ENCODE assay signal across 8 mouse cellular contexts in genomic region chr1:184731644-184732545, GRCm38 (mm10). TPM values are rescaled to one million over a fixed set of nuclear protein-coding genes. Genes with fewer than 3 reads are reported as not detected.
DNase-seq lines count a peak whose midpoint lies in the region; ATAC-seq and TF ChIP-seq lines count a peak whose summit lies in the region.

No protein-coding gene starts in this region.

- H3K4me2 ChIP-seq in forebrain, postnatal 0 days (ENCODE audit: low read depth): peak overlapping the region; percentile 49
- H3K4me2 ChIP-seq in hindbrain, embryonic 13.5 days: peak overlapping the region; percentile 63
- peak overlapping the region; percentile 98 for H3K4me2 ChIP-seq in liver, embryonic 11.5 days
- peak overlapping the region; percentile 86 for H3K4me2 ChIP-seq in myocyte (ENCODE audit: low read depth)

- under 1% methylated on average over 85 of the region's 85 CpGs for WGBS in forebrain, postnatal 0 days
- WGBS in hindbrain, embryonic 13.5 days: under 1% methylated on average over 83 of the region's 85 CpGs
- WGBS in liver, embryonic 11.5 days: under 1% methylated on average over 85 of the region's 85 CpGs

- peak overlapping the region; percentile 33 for H3K4me3 ChIP-seq in forebrain, postnatal 0 days (ENCODE audit: low read depth, low read length)
- peak overlapping the region; percentile 41 for H3K4me3 ChIP-seq in hindbrain, embryonic 13.5 days
- H3K4me3 ChIP-seq in liver, embryonic 11.5 days (ENCODE audit: low read depth, low read length): peak overlapping the region; percentile 81
- H3K4me3 ChIP-seq in myocyte: peak overlapping the region; percentile 75

- no peaks in the 10 kb centered on the region for H3K36me3 ChIP-seq in forebrain, postnatal 0 days (ENCODE audit: insufficient read depth)
- H3K36me3 ChIP-seq in hindbrain, embryonic 13.5 days: no peaks in the 10 kb centered on the region
- no peaks in the 10 kb centered on the region for H3K36me3 ChIP-seq in liver, embryonic 11.5 days (ENCODE audit: control insufficient read depth, insufficient read depth, low read length)
- H3K36me3 ChIP-seq in myocyte (ENCODE audit: control insufficient read depth, insufficient read depth): peaks cover 19% of the 10 kb centered on the region

- ATAC-seq in forebrain, postnatal 0 days: peak; percentile 14; the same call in 1 of the 2 replicates
- peak; percentile 23; the same call in 1 of the 2 replicates for ATAC-seq in hindbrain, embryonic 13.5 days (ENCODE audit: low FRiP score)
- peak; percentile 68 for ATAC-seq in liver, embryonic 11.5 days (replicated peaks; ENCODE audit: low FRiP score)

- H3K4me1 ChIP-seq in forebrain, postnatal 0 days (ENCODE audit: insufficient read depth): no peaks in the 10 kb centered on the region; the same call in 1 of the 2 replicates
- peaks cover 29% of the 10 kb centered on the region for H3K4me1 ChIP-seq in hindbrain, embryonic 13.5 days (replicated peaks)
- peaks cover 15% of the 10 kb centered on the region for H3K4me1 ChIP-seq in liver, embryonic 11.5 days (replicated peaks; ENCODE audit: control insufficient read depth, insufficient read depth, low read length)

- H3K79me2 ChIP-seq in myocyte (ENCODE audit: control insufficient read depth, insufficient read depth): peaks cover 36% of the 10 kb centered on the region

- peak; percentile 59 to 73 for DNase-seq in adrenal gland, adult 18-20 months (ENCODE audit: low spot score in 2 of 2)
- no peak for DNase-seq in adrenal gland, adult 8-10 months
- DNase-seq in adrenal gland, adult 2 months: peak; percentile 82
- no peak for DNase-seq in forebrain, postnatal 0 days
- DNase-seq in liver, embryonic 11.5 days (ENCODE audit: low spot score): peak; percentile 70
- DNase-seq in thymus, postnatal 10 days (ENCODE audit: low spot score in 2 of 2): peak; percentile 7 to 30

- TF ChIP-seq POLR2A in myocyte (IDR thresholded peaks at IDR 0.05; ENCODE audit: insufficient read length, low read depth): no peak

- H3K27ac ChIP-seq in forebrain, postnatal 0 days (ENCODE audit: low read depth, low read length): 0 out of 2 replicates have a peak overlapping the region, but pooled peaks have one; percentile 21
- peak overlapping the region; percentile 15 for H3K27ac ChIP-seq in hindbrain, embryonic 13.5 days
- H3K27ac ChIP-seq in liver, embryonic 11.5 days (ENCODE audit: low read depth, low read length): peak overlapping the region; percentile 96

- no peak for TF ChIP-seq CTCF in forebrain, postnatal 0 days (IDR thresholded peaks at IDR 0.05; ENCODE audit: low read depth)

- H3K9ac ChIP-seq in forebrain, postnatal 0 days: peak overlapping the region; percentile 22; the same call in 1 of the 2 replicates
- peak overlapping the region; percentile 63 for H3K9ac ChIP-seq in hindbrain, embryonic 13.5 days
- H3K9ac ChIP-seq in liver, embryonic 11.5 days (ENCODE audit: low read depth, low read length): peak overlapping the region; percentile 85

- H3K9me3 ChIP-seq in forebrain, postnatal 0 days (ENCODE audit: low read length): no peaks in the 10 kb centered on the region
- H3K9me3 ChIP-seq in hindbrain, embryonic 13.5 days: no peaks in the 10 kb centered on the region
- H3K9me3 ChIP-seq in liver, embryonic 11.5 days (ENCODE audit: control insufficient read depth, low read length): no peaks in the 10 kb centered on the region

- peak overlapping the region; percentile 89 for H3ac ChIP-seq in myocyte (ENCODE audit: control insufficient read depth, insufficient read length)

- peaks cover 61% of the 10 kb centered on the region for H3K27me3 ChIP-seq in forebrain, postnatal 0 days (ENCODE audit: insufficient read depth, low read length)
- H3K27me3 ChIP-seq in hindbrain, embryonic 13.5 days: peaks cover 95% of the 10 kb centered on the region
- H3K27me3 ChIP-seq in liver, embryonic 11.5 days (replicated peaks; ENCODE audit: control insufficient read depth, insufficient read depth, low read length): peaks cover 88% of the 10 kb centered on the region
- no peaks in the 10 kb centered on the region for H3K27me3 ChIP-seq in myocyte (ENCODE audit: control insufficient read depth, insufficient read depth, insufficient read length)

TF ChIP-seq in myocyte, 11 proteins besides CTCF, POLR2A, EP300 and RAD21:
- TF ChIP-seq CEBPB (IDR thresholded peaks at IDR 0.05; ENCODE audit: insufficient read depth, poor library complexity, severe bottlenecking) (no peak), SRF (IDR thresholded peaks at IDR 0.05; ENCODE audit: control insufficient read depth, insufficient read length, low read depth) (no peak), MYOD1 (IDR thresholded peaks at IDR 0.05; ENCODE audit: control insufficient read depth in 1 of 3, insufficient read length in 2 of 3, low read depth in 2 of 3) (peak in 1 of 3 experiments; percentile 2), TCF3 (IDR thresholded peaks at IDR 0.05; ENCODE audit: insufficient read length, low read depth) (no peak), MAX (IDR thresholded peaks at IDR 0.05; ENCODE audit: low read depth) (no peak), E2F4 (IDR thresholded peaks at IDR 0.05; ENCODE audit: insufficient read depth) (no peak), POLR2AphosphoS2 (IDR thresholded peaks at IDR 0.05; ENCODE audit: insufficient read length, low read depth) (peak; percentile 8), USF1 (IDR thresholded peaks at IDR 0.05; ENCODE audit: low read depth) (no peak), MYOG (IDR thresholded peaks at IDR 0.05; ENCODE audit: control insufficient read depth in 1 of 3, insufficient read depth in 1 of 3, insufficient read length in 2 of 3, low read depth in 2 of 3) (peak in 1 of 3 experiments; percentile 21), TCF12 (IDR thresholded peaks at IDR 0.05; ENCODE audit: insufficient read depth, poor library complexity, severe bottlenecking) (no peak), REST (IDR thresholded peaks at IDR 0.05; ENCODE audit: insufficient read depth, insufficient read length) (no peak)
TF ChIP-seq in myocyte: peak in this region for 3.

RNA-seq across cellular contexts. Expression of gene Hlx, which starts 0.5 kb away (rescaled TPM):
- total RNA-seq in adrenal gland, adult 18-20 months (2021): 10 to 100 TPM; 10.7 to 11.1 TPM
- 10 to 100 TPM; 10.0 to 16.0 (median 12.7) TPM for total RNA-seq in adrenal gland, adult 8-10 months (2022)
- total RNA-seq in adrenal gland, adult 2 months (2021): 10 to 100 TPM in 1 of 2 experiments, 1 to 10 TPM in 1; 7.0 to 17.3 TPM
- 28.0 and 37.9 TPM in 2 replicates for polyA plus RNA-seq in adrenal gland, adult 2 months (2012; rRNA removed)
- 1.2 and 2.8 TPM in 2 replicates for total RNA-seq in forebrain, postnatal 0 days (2014; rRNA removed)
- 1.6 and 2.4 TPM in 2 replicates for polyA plus RNA-seq in forebrain, postnatal 0 days (2015; fragmentation: Nextera tagmentation; extraction: Ambion mirVana)
- polyA plus RNA-seq in hindbrain, embryonic 13.5 days (2015; fragmentation: Nextera tagmentation; extraction: Ambion mirVana): 1.2 and 2.9 TPM in 2 replicates
- 42.3 and 46.9 TPM in 2 replicates for polyA plus RNA-seq in liver, embryonic 11.5 days (2014; fragmentation: Nextera tagmentation; extraction: Ambion mirVana)
- polyA plus RNA-seq in myocyte (2012; fragmentation: generic; extraction: Trizol): 15.8 TPM

Comparison
In these comparisons a context has a peak if more than half of its experiments do, and no peak if none do; other contexts are left out.
1. DNase-seq: peak in adrenal gland, adult 18-20 months (2 of 2), adrenal gland, adult 2 months (single experiment), liver, embryonic 11.5 days (single experiment) and thymus, postnatal 10 days (2 of 2); none in adrenal gland, adult 8-10 months (single experiment) and forebrain, postnatal 0 days (single experiment).
2. ATAC-seq: peak in every context shown above with its lines; median percentile 68 in liver, embryonic 11.5 days; 23 in hindbrain, embryonic 13.5 days; 14 in forebrain, postnatal 0 days.
3. H3K27ac ChIP-seq: peak in every context shown above with its lines; median percentile 96 in liver, embryonic 11.5 days; 21 in forebrain, postnatal 0 days; 15 in hindbrain, embryonic 13.5 days.
4. H3K9ac ChIP-seq: peak in every context shown above with its lines; median percentile 85 in liver, embryonic 11.5 days; 63 in hindbrain, embryonic 13.5 days; 22 in forebrain, postnatal 0 days.
5. Peak in every context shown above with its lines, with median percentiles within 50 percentile points of each other: H3K4me2 ChIP-seq and H3K4me3 ChIP-seq.